Mouse (Mus musculus): ENCODE measurements around the gene Agrn. TPM values are rescaled to one million over a fixed set of nuclear protein-coding genes. Genes with fewer than 3 reads are reported as not detected.

Gene Agrn
- polyA plus RNA-seq, 1 experiment from 2014 or later, result 5.2 TPM

DNA sequence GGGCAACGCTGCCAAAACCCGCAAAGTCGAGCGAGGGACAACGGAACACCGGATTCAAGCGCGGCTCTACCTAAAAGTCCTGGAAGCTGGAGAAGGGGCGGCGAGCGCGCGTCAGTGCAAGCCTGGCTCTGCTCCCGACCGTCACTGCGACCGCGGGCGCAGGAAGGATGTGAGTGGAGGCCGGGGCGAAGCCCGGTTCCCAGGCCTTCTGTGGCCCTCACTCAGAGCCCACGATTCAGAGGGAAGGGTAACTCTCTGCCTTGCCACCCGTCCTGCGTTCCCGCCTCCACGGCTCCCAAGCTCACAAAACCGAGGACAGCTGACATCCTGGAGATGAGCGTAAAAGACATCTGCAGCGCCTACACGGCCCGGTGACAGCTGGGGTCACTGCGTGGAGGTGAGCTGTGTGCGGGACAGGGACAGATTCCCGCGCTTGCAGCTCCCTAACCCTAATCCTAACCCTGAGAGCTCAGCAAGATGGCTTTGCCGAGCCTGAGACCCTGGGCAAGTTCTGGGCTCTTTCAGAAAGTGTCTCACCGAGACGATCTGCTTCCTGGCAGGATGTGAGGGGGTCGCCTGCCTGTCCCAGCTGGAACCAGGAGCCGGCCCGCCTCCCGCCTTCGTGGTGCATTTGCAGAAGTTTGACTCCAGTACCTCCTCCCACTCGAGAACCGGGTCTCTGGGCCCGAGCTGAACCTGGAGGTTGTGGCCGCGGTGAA lies 6.3 kb upstream of the Agrn start:
- peak; percentile 26 for ATAC-seq
- H3K27ac ChIP-seq (ENCODE audit: low read depth), result peak overlapping the region; percentile 70
- WGBS (ENCODE audit: insufficient replicate concordance), result under 1% methylated on average over 49 of the region's 49 CpGs
- H3K4me1 ChIP-seq (ENCODE audit: insufficient read depth), result peaks cover 23% of the 10 kb centered on the region
- peak overlapping the region; percentile 87 for H3K4me2 ChIP-seq (ENCODE audit: low read depth, low read length)
- no peaks in the 10 kb centered on the region for H3K36me3 ChIP-seq (replicated peaks; ENCODE audit: insufficient read depth, low read length)
- peak overlapping the region; percentile 65 for H3K4me3 ChIP-seq (ENCODE audit: low read depth, low read length)
- DNase-seq, result no peak
- TF ChIP-seq EP300 (IDR thresholded peaks at IDR 0.05; ENCODE audit: low read depth) (no peak), CTCF (IDR thresholded peaks at IDR 0.05; ENCODE audit: low read depth) (no peak)
- H3K9me3 ChIP-seq (ENCODE audit: low read length), result no peaks in the 10 kb centered on the region
- H3K27me3 ChIP-seq (ENCODE audit: insufficient read depth, low read length), result peaks cover 16% of the 10 kb centered on the region
- peak overlapping the region; percentile 67 for H3K9ac ChIP-seq (replicated peaks)

GRCm38 (mm10) chr4:156203001-156203412 lies 5.7 kb upstream of the Agrn start, which contains the start of gene AW011738:
Gene AW011738 (plus strand): TSS chr4:156203304.
- ATAC-seq (peak; percentile 81), DNase-seq (peak; percentile 83)
- no peak for TF ChIP-seq EP300 (IDR thresholded peaks at IDR 0.05; ENCODE audit: low read depth)
- TF ChIP-seq CTCF (IDR thresholded peaks at IDR 0.05; ENCODE audit: low read depth), result no peak
- under 1% methylated on average over 34 of the region's 39 CpGs for WGBS (ENCODE audit: insufficient replicate concordance)
- H3K9ac ChIP-seq (replicated peaks), result peak within 1 kb of the TSS; percentile 67
- peaks cover 23% of the 10 kb centered on the region for H3K4me1 ChIP-seq (ENCODE audit: insufficient read depth)
- H3K27ac ChIP-seq (ENCODE audit: low read depth), result peak within 1 kb of the TSS; percentile 70
- no peaks in the 10 kb centered on the region for H3K9me3 ChIP-seq (ENCODE audit: low read length)
- no peaks in the 10 kb centered on the region for H3K36me3 ChIP-seq (replicated peaks; ENCODE audit: insufficient read depth, low read length)
- peak within 1 kb of the TSS; percentile 65 for H3K4me3 ChIP-seq (ENCODE audit: low read depth, low read length)
- H3K4me2 ChIP-seq (ENCODE audit: low read depth, low read length), result peak within 1 kb of the TSS; percentile 87
- H3K27me3 ChIP-seq (ENCODE audit: insufficient read depth, low read length), result peaks cover 16% of the 10 kb centered on the region

- 27% methylated on average over 12 of the region's 12 CpGs for WGBS (ENCODE audit: insufficient replicate concordance)
- Histone ChIP-seq H3K9me3 (ENCODE audit: low read length) (no peaks in the 10 kb centered on the region), H3K4me3 (ENCODE audit: low read depth, low read length) (peak overlapping the region; percentile 65), H3K9ac (replicated peaks) (peak overlapping the region; percentile 67), H3K4me2 (ENCODE audit: low read depth, low read length) (peak overlapping the region; percentile 87), H3K36me3 (replicated peaks; ENCODE audit: insufficient read depth, low read length) (no peaks in the 10 kb centered on the region), H3K4me1 (ENCODE audit: insufficient read depth) (peaks cover 23% of the 10 kb centered on the region), H3K27me3 (ENCODE audit: insufficient read depth, low read length) (peaks cover 16% of the 10 kb centered on the region), H3K27ac (ENCODE audit: low read depth) (peak overlapping the region; percentile 70)
- ATAC-seq (peak; percentile 61), DNase-seq (peak; percentile 57)
- no peak for TF ChIP-seq CTCF (IDR thresholded peaks at IDR 0.05; ENCODE audit: low read depth)
- peak; percentile 98 for TF ChIP-seq EP300 (IDR thresholded peaks at IDR 0.05; ENCODE audit: low read depth)
Measured at GRCm38 (mm10) chr4:156202462-156202893, 5.2 kb upstream of the Agrn start.

- ATAC-seq (no peak), DNase-seq (no peak)
- TF ChIP-seq EP300 (IDR thresholded peaks at IDR 0.05; ENCODE audit: low read depth), result 0 out of 2 replicates have a peak, but pooled peaks have one; percentile 24
- no peak for TF ChIP-seq CTCF (IDR thresholded peaks at IDR 0.05; ENCODE audit: low read depth)
- peak within 1 kb of the TSS; percentile 99 for H3K4me2 ChIP-seq (ENCODE audit: low read depth, low read length)
- H3K9ac ChIP-seq (replicated peaks), result peak within 1 kb of the TSS; percentile 12
- H3K4me1 ChIP-seq (ENCODE audit: insufficient read depth), result peaks cover 32% of the 10 kb centered on the region
- peak within 1 kb of the TSS; percentile 87 for H3K4me3 ChIP-seq (ENCODE audit: low read depth, low read length)
- peak within 1 kb of the TSS; percentile 96 for H3K27ac ChIP-seq (ENCODE audit: low read depth)
- H3K36me3 ChIP-seq (replicated peaks; ENCODE audit: insufficient read depth, low read length), result no peaks in the 10 kb centered on the region
- no peaks in the 10 kb centered on the region for H3K9me3 ChIP-seq (ENCODE audit: low read length)
- 41% methylated on average over 10 of the region's 10 CpGs for WGBS (ENCODE audit: insufficient replicate concordance)
- H3K27me3 ChIP-seq (ENCODE audit: insufficient read depth, low read length), result peaks cover 25% of the 10 kb centered on the region
Measured at GRCm38 (mm10) chr4:156200623-156201475, 3.6 kb upstream of the Agrn start, which contains the start of gene Isg15. Gene Isg15 (minus strand): TSS chr4:156200818.

GRCm38 (mm10) chr4:156197829-156198205 lies 529 bp upstream of the Agrn start:
- H3K9ac ChIP-seq (replicated peaks), result peak overlapping the region; percentile 76
- H3K27me3 ChIP-seq (ENCODE audit: insufficient read depth, low read length), result peaks cover 22% of the 10 kb centered on the region
- H3K4me1 ChIP-seq (ENCODE audit: insufficient read depth), result peaks cover 35% of the 10 kb centered on the region
- under 1% methylated on average over 17 of the region's 26 CpGs for WGBS (ENCODE audit: insufficient replicate concordance)
- no peaks in the 10 kb centered on the region for H3K36me3 ChIP-seq (replicated peaks; ENCODE audit: insufficient read depth, low read length)
- TF ChIP-seq CTCF (IDR thresholded peaks at IDR 0.05; ENCODE audit: low read depth) (peak; percentile 53), EP300 (IDR thresholded peaks at IDR 0.05; ENCODE audit: low read depth) (no peak)
- peak overlapping the region; percentile 96 for H3K27ac ChIP-seq (ENCODE audit: low read depth)
- no peaks in the 10 kb centered on the region for H3K9me3 ChIP-seq (ENCODE audit: low read length)
- ATAC-seq, result peak; percentile 91
- H3K4me3 ChIP-seq (ENCODE audit: low read depth, low read length), result peak overlapping the region; percentile 87
- H3K4me2 ChIP-seq (ENCODE audit: low read depth, low read length), result peak overlapping the region; percentile 99
- DNase-seq, result peak; percentile 94
